Mouse (Mus musculus): ENCODE results near the gene Cks1b.

DNA sequence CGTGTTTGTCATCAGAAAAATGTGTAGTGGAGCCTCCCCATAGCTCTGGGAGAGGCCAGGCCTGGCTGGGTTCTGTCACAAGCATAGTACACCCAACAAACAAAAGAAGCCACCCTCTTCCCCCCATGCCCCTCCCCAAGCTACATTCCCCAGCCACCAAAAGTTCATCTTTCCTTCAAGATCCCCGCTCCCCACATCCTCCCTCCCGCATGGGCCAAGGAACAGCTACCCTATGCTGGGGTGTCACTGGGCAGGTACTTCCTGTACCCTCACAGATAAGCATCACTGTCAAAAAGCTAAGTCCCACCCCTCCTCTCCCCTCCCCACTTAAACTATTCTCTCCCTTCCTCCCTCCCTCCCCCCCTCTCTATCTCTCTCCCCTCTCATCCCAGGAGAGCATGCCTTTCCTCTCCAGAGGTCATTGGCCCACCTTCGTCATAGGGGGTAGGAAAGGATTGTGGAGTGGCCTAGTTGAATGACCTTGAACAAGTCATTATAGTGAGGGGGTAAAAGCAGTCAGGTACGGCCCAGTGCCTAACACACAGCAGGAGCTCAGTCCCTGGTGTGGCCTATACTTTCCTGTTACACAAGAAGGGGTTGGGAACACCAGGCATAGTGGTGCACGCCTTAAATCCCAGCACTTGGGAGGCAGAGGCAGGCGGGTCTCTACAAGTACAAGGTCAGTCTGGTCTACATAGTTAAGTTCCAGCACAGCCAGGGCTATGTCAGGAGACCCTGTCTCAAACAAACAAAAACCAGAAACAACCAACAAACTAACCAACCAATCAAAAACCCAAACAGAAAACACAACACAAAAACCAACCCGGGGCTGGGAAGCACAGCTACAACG is 35.9 kb downstream of the Cks1b start:
- TF ChIP-seq CTCF (IDR thresholded peaks at IDR 0.05; ENCODE audit: insufficient read depth, low read length) (no peak), POLR2A (IDR thresholded peaks at IDR 0.05; ENCODE audit: borderline replicate concordance, extremely low read depth, low read depth, low read length) (no peak)
